Mouse (Mus musculus) liver, embryonic 12.5 days (tissue): ENCODE measurements around the gene Pzp. TPM values are rescaled to one million over a fixed set of nuclear protein-coding genes. Genes with fewer than 3 reads are reported as not detected.
A peak's percentile ranks its signal among the peaks of the same experiment; 100 is the strongest.

Source experiments
- ATAC-seq: fragments of 200-750 bp; cut with Nextera tagmentation; 2 replicates; pipeline ENCODE4 v1.8.0; 2017; ENCODE audit warnings: moderate number of reproducible peaks, mild to moderate bottlenecking, moderate library complexity
- H3K27ac ChIP-seq: fragments of 300-500 bp; sonication (generic); 2 replicates; pipeline ENCODE4 v1.5.1; 2016; ENCODE audit warnings: mild to moderate bottlenecking
- H3K27me3 ChIP-seq: fragments of 300-500 bp; sonication (generic); replicated peaks from 2 replicates; pipeline ENCODE4 v1.6.1; 2016; ENCODE audit warnings: mild to moderate bottlenecking, moderate library complexity
- H3K36me3 ChIP-seq: fragments of 300-500 bp; sonication (generic); 2 replicates; pipeline ENCODE4 v1.6.1; 2016; ENCODE audit warnings: mild to moderate bottlenecking, moderate library complexity
- H3K4me1 ChIP-seq: fragments of 300-500 bp; sonication (generic); 2 replicates; pipeline ENCODE4 v1.6.1; 2016
- H3K4me2 ChIP-seq: fragments of 300-500 bp; sonication (generic); 2 replicates; pipeline ENCODE4 v1.6.1; 2016; ENCODE audit warnings: mild to moderate bottlenecking, moderate library complexity
- H3K4me3 ChIP-seq: fragments of 300-500 bp; sonication (generic); 2 replicates; pipeline ENCODE4 v1.5.1; 2016; ENCODE audit warnings: mild to moderate bottlenecking, moderate library complexity
- H3K9ac ChIP-seq: fragments of 300-500 bp; sonication (generic); 2 replicates; pipeline ENCODE4 v1.6.1; 2016; ENCODE audit warnings: mild to moderate bottlenecking, moderate library complexity
- H3K9me3 ChIP-seq: fragments of 300-500 bp; sonication (generic); replicated peaks from 2 replicates; pipeline ENCODE4 v1.6.1; 2016; ENCODE audit warnings: mild to moderate bottlenecking, moderate library complexity
- WGBS: fragments of 180-500 bp; shearing (Covaris S2); methylation state at CpG from one replicate; pipeline ENCODE4 v1.1.7; 2016; ENCODE audit not compliant: insufficient replicate concordance; 5-methylcytosine and 5-hydroxymethylcytosine counted together
- polyA plus RNA-seq: library from polyadenylated mRNA; unstranded; fragments of >200 nt; fragmentation: Nextera tagmentation; extraction: Ambion mirVana; gene quantifications from 2 replicates; pipeline ENCODE4 v1.2.1, GENCODE M21; 2016

The Pzp gene
- polyA plus RNA-seq, 1 experiment from 2014 or later = 38.6 TPM

GRCm38 (mm10) chr6:128445761-128446535 lies 80.6 kb downstream of the Pzp start:
- peak; percentile 62; the same call in 1 of the 2 replicates for ATAC-seq
- H3K9ac ChIP-seq = no peak overlapping the region
- no peak overlapping the region for H3K27ac ChIP-seq
- H3K36me3 ChIP-seq = no peaks in the 10 kb centered on the region
- 15% methylated on average over 14 of the region's 14 CpGs for WGBS
- peaks cover 16% of the 10 kb centered on the region for H3K4me1 ChIP-seq
- peak overlapping the region; percentile 52 for H3K4me2 ChIP-seq
- peaks cover 5% of the 10 kb centered on the region; the same call in 1 of the 2 replicates for H3K27me3 ChIP-seq
- no peaks in the 10 kb centered on the region for H3K9me3 ChIP-seq
- H3K4me3 ChIP-seq = 0 out of 2 replicates have a peak overlapping the region, but pooled peaks have one; percentile 2

- no peak overlapping the region for H3K4me3 ChIP-seq
- peaks cover 14% of the 10 kb centered on the region for H3K36me3 ChIP-seq
- ATAC-seq = no peak
- H3K4me2 ChIP-seq = no peak overlapping the region
- H3K9ac ChIP-seq = no peak overlapping the region
- no peaks in the 10 kb centered on the region for H3K9me3 ChIP-seq
- peak overlapping the region; percentile 58; the same call in 1 of the 2 replicates for H3K27ac ChIP-seq
- H3K27me3 ChIP-seq = 0 out of 2 replicates have a peak, but pooled peaks cover 2% of the 10 kb centered on the region
- H3K4me1 ChIP-seq = peaks cover 48% of the 10 kb centered on the region
- 89% methylated on average over 2 of the region's 2 CpGs for WGBS
Measured at GRCm38 (mm10) chr6:128440238-128440637, 86.3 kb downstream of the Pzp start.

- WGBS = 24% methylated on average over 18 of the region's 18 CpGs
Measured at GRCm38 (mm10) chr6:128438871-128439341, 87.6 kb downstream of the Pzp start.

GRCm38 (mm10) chr6:128438317-128438870 lies 88.1 kb downstream of the Pzp start, which contains the start of gene Fkbp4:
Gene Fkbp4, minus strand, starts transcription at chr6:128438677.
- peaks cover 33% of the 10 kb centered on the region for H3K36me3 ChIP-seq
- peak within 1 kb of the TSS; percentile 93 for H3K27ac ChIP-seq
- H3K9ac ChIP-seq = peak within 1 kb of the TSS; percentile 96
- H3K4me1 ChIP-seq = peaks cover 46% of the 10 kb centered on the region
- H3K4me3 ChIP-seq = peak within 1 kb of the TSS; percentile 89
- WGBS = under 1% methylated on average over 67 of the region's 67 CpGs
- H3K9me3 ChIP-seq = no peaks in the 10 kb centered on the region
- peak within 1 kb of the TSS; percentile 94 for H3K4me2 ChIP-seq
- peak; percentile 94 for ATAC-seq
- H3K27me3 ChIP-seq = no peaks in the 10 kb centered on the region

More at GRCm38 (mm10) chr6:128438871-128439341, 87.6 kb downstream of the Pzp start:
- Histone ChIP-seq H3K4me2 (peak overlapping the region; percentile 94), H3K4me1 (peaks cover 46% of the 10 kb centered on the region), H3K9ac (peak overlapping the region; percentile 72), H3K36me3 (peaks cover 28% of the 10 kb centered on the region), H3K27me3 (no peaks in the 10 kb centered on the region), H3K9me3 (no peaks in the 10 kb centered on the region), H3K4me3 (peak overlapping the region; percentile 89), H3K27ac (peak overlapping the region; percentile 93)
- peak; percentile 61 for ATAC-seq

DNA sequence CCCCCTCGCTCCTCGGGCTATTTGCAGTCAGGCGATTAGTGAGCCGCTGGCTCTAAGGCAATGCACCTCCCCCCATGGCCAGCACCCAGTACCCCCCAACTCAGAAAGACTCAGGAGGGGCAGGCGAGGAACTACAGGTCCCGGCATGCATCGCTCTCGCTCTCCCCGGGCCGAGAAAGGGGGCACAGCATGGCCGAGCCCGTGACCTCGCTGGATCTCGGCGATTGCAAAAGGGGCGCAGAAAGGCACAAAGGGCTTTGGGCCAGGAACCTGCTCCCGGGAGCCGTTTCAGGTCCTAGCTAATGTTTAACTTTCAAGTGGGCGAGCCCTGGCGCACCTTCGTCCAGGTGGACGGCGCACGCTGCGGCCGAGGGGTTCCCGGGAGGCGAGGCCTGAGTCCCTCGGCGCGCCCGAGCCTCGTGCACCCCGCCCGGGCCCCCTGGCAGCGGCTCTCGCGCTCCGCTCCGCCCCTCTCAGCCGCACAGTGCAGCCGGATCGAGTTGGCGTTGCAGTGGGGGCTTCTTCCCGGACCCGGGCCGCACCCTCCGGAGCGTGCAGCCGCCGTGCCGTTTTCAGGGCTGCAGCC lies 88.7 kb downstream of the Pzp start:
- Histone ChIP-seq H3K4me3 (peak overlapping the region; percentile 89), H3K9ac (peak overlapping the region; percentile 96), H3K9me3 (no peaks in the 10 kb centered on the region), H3K36me3 (peaks cover 39% of the 10 kb centered on the region), H3K27ac (peak overlapping the region; percentile 93), H3K27me3 (no peaks in the 10 kb centered on the region), H3K4me2 (peak overlapping the region; percentile 94), H3K4me1 (peaks cover 46% of the 10 kb centered on the region)
- under 1% methylated on average over 52 of the region's 52 CpGs for WGBS
- ATAC-seq = peak; percentile 74

GRCm38 (mm10) chr6:128437288-128437687 lies 89.2 kb downstream of the Pzp start:
- peak overlapping the region; percentile 89 for H3K4me3 ChIP-seq
- H3K9me3 ChIP-seq = no peaks in the 10 kb centered on the region
- H3K9ac ChIP-seq = peak overlapping the region; percentile 96
- H3K4me2 ChIP-seq = peak overlapping the region; percentile 94
- H3K27me3 ChIP-seq = no peaks in the 10 kb centered on the region
- peaks cover 48% of the 10 kb centered on the region for H3K4me1 ChIP-seq
- peaks cover 44% of the 10 kb centered on the region for H3K36me3 ChIP-seq
- under 1% methylated on average over 10 of the region's 10 CpGs for WGBS
- H3K27ac ChIP-seq = peak overlapping the region; percentile 93
- ATAC-seq = no peak

DNA sequence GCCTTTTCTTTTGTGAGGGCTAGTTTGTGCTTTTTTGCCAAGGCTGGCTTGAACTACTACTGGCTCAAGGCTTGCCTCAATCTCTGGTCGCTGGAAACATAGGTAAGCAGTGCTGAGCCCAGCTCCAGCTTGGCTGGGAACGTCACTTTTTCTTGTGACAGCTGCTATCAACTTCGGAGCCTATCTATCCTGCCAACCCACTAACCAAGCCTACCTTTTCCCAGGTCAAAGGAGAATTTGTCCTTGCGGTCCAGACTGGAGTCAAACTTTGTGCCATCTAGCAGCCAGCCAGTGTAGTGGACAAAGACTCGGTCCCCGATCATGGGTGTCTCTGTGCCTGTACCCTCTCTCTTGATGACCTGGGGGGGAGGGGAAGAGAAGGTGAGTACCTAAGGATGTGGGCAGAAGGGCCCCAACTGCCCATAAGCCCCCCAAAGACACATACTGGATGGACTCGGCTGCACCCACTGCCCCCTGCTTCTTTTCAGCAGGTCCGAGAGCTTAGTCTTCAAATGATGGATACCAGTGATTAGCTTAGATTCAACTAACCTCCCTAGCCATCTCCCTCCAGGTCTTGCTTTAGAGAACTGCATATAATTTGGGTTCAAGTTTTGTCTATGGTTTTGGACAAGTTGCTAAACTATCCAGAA lies 90.0 kb downstream of the Pzp start:
- 76% methylated on average over 8 of the region's 8 CpGs for WGBS
- H3K27ac ChIP-seq = peak overlapping the region; percentile 93; the same call in 1 of the 2 replicates
- peak overlapping the region; percentile 89 for H3K4me3 ChIP-seq
- peaks cover 52% of the 10 kb centered on the region for H3K36me3 ChIP-seq
- ATAC-seq = no peak
- H3K4me2 ChIP-seq = peak overlapping the region; percentile 94
- no peaks in the 10 kb centered on the region for H3K27me3 ChIP-seq
- peak overlapping the region; percentile 96 for H3K9ac ChIP-seq
- H3K9me3 ChIP-seq = no peaks in the 10 kb centered on the region
- H3K4me1 ChIP-seq = peaks cover 52% of the 10 kb centered on the region

DNA sequence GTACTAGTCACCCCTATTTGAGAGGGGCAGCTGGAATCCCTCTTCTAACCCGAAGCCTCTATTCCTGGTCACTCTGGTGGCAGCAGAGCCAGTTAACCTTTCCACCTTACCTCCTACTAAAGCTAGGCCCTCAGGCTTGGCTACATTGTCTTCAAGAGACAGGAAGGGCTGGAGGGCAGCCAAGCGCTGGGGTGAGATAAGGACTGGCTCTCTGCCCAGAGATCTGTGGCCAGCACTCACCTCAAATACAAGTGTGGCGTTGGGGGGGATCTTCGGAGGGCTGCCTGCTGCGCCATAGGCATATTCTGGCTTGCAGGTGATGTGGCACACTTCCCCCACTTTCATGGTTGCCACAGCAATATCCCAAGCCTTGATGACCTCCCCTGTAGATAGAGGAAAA lies 91.0 kb downstream of the Pzp start:
- 71% methylated on average over 5 of the region's 5 CpGs for WGBS
- H3K27ac ChIP-seq = no peak overlapping the region
- peaks cover 62% of the 10 kb centered on the region for H3K36me3 ChIP-seq
- H3K9ac ChIP-seq = no peak overlapping the region
- H3K4me1 ChIP-seq = peaks cover 56% of the 10 kb centered on the region
- H3K9me3 ChIP-seq = no peaks in the 10 kb centered on the region
- no peak overlapping the region for H3K4me2 ChIP-seq
- no peaks in the 10 kb centered on the region for H3K27me3 ChIP-seq
- no peak overlapping the region for H3K4me3 ChIP-seq
- no peak for ATAC-seq

Other genes starting within 250 kb of the Pzp start
- gene Tead4, start 225.9 kb downstream of the Pzp start, polyA plus RNA-seq = 1.1 and 1.7 TPM in 2 replicates
- gene Tulp3, start 170.9 kb downstream of the Pzp start, polyA plus RNA-seq = 4.7 and 4.8 TPM in 2 replicates
- 78.6 and 81.0 TPM in 2 replicates for gene Rhno1, start 163.8 kb downstream of the Pzp start, polyA plus RNA-seq
- 24.5 and 26.6 TPM in 2 replicates for gene Foxm1, start 163.8 kb downstream of the Pzp start, polyA plus RNA-seq
- gene Tex52, start 151.3 kb downstream of the Pzp start, polyA plus RNA-seq = not detected in 2 replicates
- not detected in 2 replicates for gene Gm44596, start 151.2 kb downstream of the Pzp start, polyA plus RNA-seq
- 1.3 and 1.6 TPM in 2 replicates for gene Nrip2, start 127.4 kb downstream of the Pzp start, polyA plus RNA-seq
- 18.5 and 20.3 TPM in 2 replicates for gene Itfg2, start 101.8 kb downstream of the Pzp start, polyA plus RNA-seq
- gene Fkbp4, start 88.0 kb downstream of the Pzp start, polyA plus RNA-seq = 332 and 346 TPM in 2 replicates
- 1.4 and 1.7 TPM in 2 replicates for gene A2ml1, start 54.9 kb upstream of the Pzp start, polyA plus RNA-seq
- 0.12 TPM in 1 of 2 replicates, not detected in the other for gene Klrb1a, start 96.8 kb upstream of the Pzp start, polyA plus RNA-seq
- not detected in 2 replicates for gene Clec2h, start 135.7 kb upstream of the Pzp start, polyA plus RNA-seq
- gene Klrb1, start 196.3 kb upstream of the Pzp start, polyA plus RNA-seq = not detected in 2 replicates